Mouse (Mus musculus) lung, embryonic 16.5 days (tissue): ENCODE measurements around the gene Sh2b1. TPM values are rescaled to one million over a fixed set of nuclear protein-coding genes. Genes with fewer than 3 reads are reported as not detected.

Experiments
- ATAC-seq: fragments of 200-750 bp; cut with Nextera tagmentation; 2 replicates; pipeline ENCODE4 v1.8.0; 2017; ENCODE audit warnings: low read depth, mild to moderate bottlenecking, moderate library complexity
- H3K27ac ChIP-seq: fragments of 300-500 bp; sonication (generic); 2 replicates; pipeline ENCODE4 v1.5.1; 2014; ENCODE audit warnings: mild to moderate bottlenecking, control low read depth, low read length
- H3K27me3 ChIP-seq: fragments of 300-500 bp; sonication (generic); 2 replicates; pipeline ENCODE4 v1.6.1; 2014; ENCODE audit warnings: low read depth, low read length, mixed read lengths; ENCODE audit not compliant: control insufficient read depth, insufficient read depth
- H3K36me3 ChIP-seq: fragments of 300-500 bp; sonication (generic); 2 replicates; pipeline ENCODE4 v1.6.1; 2014; ENCODE audit warnings: low read length; ENCODE audit not compliant: control insufficient read depth, insufficient read depth
- H3K4me1 ChIP-seq: fragments of 300-500 bp; sonication (generic); replicated peaks from 2 replicates; pipeline ENCODE4 v1.6.1; 2014; ENCODE audit warnings: low read length, mixed read lengths; ENCODE audit not compliant: control insufficient read depth, insufficient read depth
- H3K4me2 ChIP-seq: fragments of 300-500 bp; sonication (generic); 2 replicates; pipeline ENCODE4 v1.6.1; 2014; ENCODE audit warnings: low read depth, low read length, control low read depth
- H3K4me3 ChIP-seq: fragments of 300-500 bp; sonication (generic); 2 replicates; pipeline ENCODE4 v1.5.1; 2014; ENCODE audit warnings: mild to moderate bottlenecking, low read length, control low read depth
- H3K9ac ChIP-seq: fragments of 300-500 bp; sonication (generic); 2 replicates; pipeline ENCODE4 v1.6.1; 2014; ENCODE audit warnings: low read length, control low read depth
- H3K9me3 ChIP-seq: fragments of 300-500 bp; sonication (generic); 2 replicates; pipeline ENCODE4 v1.6.1; 2016; ENCODE audit warnings: low read length; ENCODE audit not compliant: control insufficient read depth
- WGBS: fragments of 180-500 bp; shearing (Covaris S2); extraction: QIAGEN DNeasy Blood & Tissue Kit; methylation state at CpG from one replicate; pipeline ENCODE4 v1.1.7; 2014; 5-methylcytosine and 5-hydroxymethylcytosine counted together
- polyA plus RNA-seq: library from polyadenylated mRNA; unstranded; fragments of >200 nt; fragmentation: Nextera tagmentation; extraction: Ambion mirVana; gene quantifications from 2 replicates; pipeline ENCODE4 v1.2.1, GENCODE M21; 2015

The Sh2b1 gene
- polyA plus RNA-seq, 1 experiment from 2014 or later, result 48.5 TPM

GRCm38 (mm10) chr7:126487052-126487483 is 11.8 kb upstream of the Sh2b1 start, which contains the start of gene Tufm:
Gene Tufm, plus strand, starts transcription at chr7:126487361.
- 0% methylated on average over 32 of the region's 32 CpGs for WGBS

GRCm38 (mm10) chr7:126482392-126482871 is 7.2 kb upstream of the Sh2b1 start:
- Histone ChIP-seq H3K4me2 (peak overlapping the region; percentile 65), H3K4me1 (0 out of 2 replicates have a peak, but pooled peaks cover 2% of the 10 kb centered on the region), H3K9ac (peak overlapping the region; percentile 65), H3K27me3 (no peaks in the 10 kb centered on the region), H3K4me3 (peak overlapping the region; percentile 42), H3K27ac (peak overlapping the region; percentile 68), H3K9me3 (peaks cover 2% of the 10 kb centered on the region; the same call in 1 of the 2 replicates), H3K36me3 (no peaks in the 10 kb centered on the region)
- ATAC-seq, result peak; percentile 92
- WGBS, result under 1% methylated on average over 23 of the region's 23 CpGs

More at GRCm38 (mm10) chr7:126487052-126487483, 11.8 kb upstream of the Sh2b1 start, which contains the start of gene Tufm:
- peaks cover 9% of the 10 kb centered on the region for H3K4me1 ChIP-seq
- peak within 1 kb of the TSS; percentile 57 for H3K27ac ChIP-seq
- H3K4me3 ChIP-seq, result peak within 1 kb of the TSS; percentile 75
- peak; percentile 95 for ATAC-seq
- H3K9ac ChIP-seq, result peak within 1 kb of the TSS; percentile 77
- no peaks in the 10 kb centered on the region for H3K27me3 ChIP-seq
- peaks cover 9% of the 10 kb centered on the region for H3K36me3 ChIP-seq
- H3K4me2 ChIP-seq, result peak within 1 kb of the TSS; percentile 93
- no peaks in the 10 kb centered on the region for H3K9me3 ChIP-seq

GRCm38 (mm10) chr7:126481699-126482098 is 6.5 kb upstream of the Sh2b1 start:
- Histone ChIP-seq H3K4me2 (no peak overlapping the region), H3K27me3 (no peaks in the 10 kb centered on the region), H3K9ac (no peak overlapping the region), H3K4me3 (no peak overlapping the region), H3K36me3 (no peaks in the 10 kb centered on the region), H3K27ac (no peak overlapping the region), H3K4me1 (0 out of 2 replicates have a peak, but pooled peaks cover 2% of the 10 kb centered on the region), H3K9me3 (peaks cover 2% of the 10 kb centered on the region; the same call in 1 of the 2 replicates)
- WGBS, result 23% methylated on average over 5 of the region's 5 CpGs
- no peak for ATAC-seq

GRCm38 (mm10) chr7:126474486-126474955 is 703 bp downstream of the Sh2b1 start:
- Histone ChIP-seq H3K27ac (peak overlapping the region; percentile 96), H3K4me1 (peaks cover 9% of the 10 kb centered on the region), H3K9me3 (no peaks in the 10 kb centered on the region), H3K4me2 (peak overlapping the region; percentile 90), H3K36me3 (peaks cover 21% of the 10 kb centered on the region), H3K27me3 (no peaks in the 10 kb centered on the region), H3K9ac (peak overlapping the region; percentile 99), H3K4me3 (peak overlapping the region; percentile 88)
- peak; percentile 48 for ATAC-seq
- under 1% methylated on average over 26 of the region's 27 CpGs for WGBS

GRCm38 (mm10) chr7:126473470-126474086 is 1.6 kb downstream of the Sh2b1 start:
- H3K27ac ChIP-seq, result no peak overlapping the region
- no peaks in the 10 kb centered on the region for H3K27me3 ChIP-seq
- H3K36me3 ChIP-seq, result peaks cover 28% of the 10 kb centered on the region
- H3K4me2 ChIP-seq, result peak overlapping the region; percentile 90
- 84% methylated on average over 9 of the region's 9 CpGs for WGBS
- no peak for ATAC-seq
- H3K4me3 ChIP-seq, result peak overlapping the region; percentile 88
- H3K9me3 ChIP-seq, result no peaks in the 10 kb centered on the region
- H3K4me1 ChIP-seq, result peaks cover 9% of the 10 kb centered on the region
- H3K9ac ChIP-seq, result peak overlapping the region; percentile 99

GRCm38 (mm10) chr7:126472713-126473112 is 2.5 kb downstream of the Sh2b1 start:
- Histone ChIP-seq H3K9ac (no peak overlapping the region), H3K9me3 (no peaks in the 10 kb centered on the region), H3K36me3 (peaks cover 33% of the 10 kb centered on the region), H3K4me2 (no peak overlapping the region), H3K4me1 (peaks cover 9% of the 10 kb centered on the region), H3K27me3 (no peaks in the 10 kb centered on the region), H3K4me3 (no peak overlapping the region), H3K27ac (no peak overlapping the region)
- ATAC-seq, result no peak
- 86% methylated on average over 16 of the region's 16 CpGs for WGBS

- Histone ChIP-seq H3K9ac (no peak overlapping the region), H3K4me3 (no peak overlapping the region), H3K9me3 (no peaks in the 10 kb centered on the region), H3K36me3 (peaks cover 36% of the 10 kb centered on the region), H3K4me2 (no peak overlapping the region), H3K27me3 (no peaks in the 10 kb centered on the region), H3K27ac (no peak overlapping the region), H3K4me1 (peaks cover 9% of the 10 kb centered on the region)
- WGBS, result 82% methylated on average over 13 of the region's 13 CpGs
- no peak for ATAC-seq
Observed at GRCm38 (mm10) chr7:126472306-126472705, 2.9 kb downstream of the Sh2b1 start.

GRCm38 (mm10) chr7:126471853-126472252 is 3.4 kb downstream of the Sh2b1 start:
- Histone ChIP-seq H3K4me2 (no peak overlapping the region), H3K27ac (no peak overlapping the region), H3K9me3 (no peaks in the 10 kb centered on the region), H3K4me3 (no peak overlapping the region), H3K27me3 (no peaks in the 10 kb centered on the region), H3K4me1 (peaks cover 9% of the 10 kb centered on the region), H3K9ac (no peak overlapping the region), H3K36me3 (peaks cover 38% of the 10 kb centered on the region)
- ATAC-seq, result no peak
- 77% methylated on average over 4 of the region's 4 CpGs for WGBS

GRCm38 (mm10) chr7:126471361-126471760 is 3.9 kb downstream of the Sh2b1 start:
- no peak overlapping the region for H3K9ac ChIP-seq
- WGBS, result 87% methylated on average over 5 of the region's 5 CpGs
- peaks cover 39% of the 10 kb centered on the region for H3K36me3 ChIP-seq
- no peak for ATAC-seq
- no peaks in the 10 kb centered on the region for H3K9me3 ChIP-seq
- H3K4me3 ChIP-seq, result no peak overlapping the region
- H3K27ac ChIP-seq, result no peak overlapping the region
- H3K4me1 ChIP-seq, result peaks cover 9% of the 10 kb centered on the region
- no peak overlapping the region for H3K4me2 ChIP-seq
- no peaks in the 10 kb centered on the region for H3K27me3 ChIP-seq
